Comparison of ENCODE assay signal across 18 mouse cellular contexts in genomic region chr1:168908684-168909175, GRCm38 (mm10).
DNase-seq lines count a peak whose midpoint lies in the region; ATAC-seq lines count a peak whose summit lies in the region.
"Had no signal": no experiment of that assay in that cellular context is flagged by ENCODE, and none has a peak within 500 bp of the region (broad histone marks: within the 10 kb centered on the region; RNA-seq: fewer than 3 reads in every experiment).

No protein-coding gene starts in this region.

- H3K9me3 ChIP-seq in hindbrain, embryonic 12.5 days (replicated peaks), result no peaks in the 10 kb centered on the region
- H3K9me3 ChIP-seq in neural tube, embryonic 14.5 days (ENCODE audit: control insufficient read depth, low read length), result no peaks in the 10 kb centered on the region
- H3K9me3 ChIP-seq: embryonic facial prominence, embryonic 13.5 days; lung, embryonic 15.5 days; stomach, embryonic 15.5 days had no signal

- H3K36me3 ChIP-seq in hindbrain, embryonic 12.5 days, result no peaks in the 10 kb centered on the region
- H3K36me3 ChIP-seq in neural tube, embryonic 14.5 days (ENCODE audit: control insufficient read depth, insufficient read depth, low read length), result no peaks in the 10 kb centered on the region
- H3K36me3 ChIP-seq: embryonic facial prominence, embryonic 13.5 days; lung, embryonic 15.5 days; stomach, embryonic 15.5 days had no signal

- no peak overlapping the region for H3K9ac ChIP-seq in hindbrain, embryonic 12.5 days
- H3K9ac ChIP-seq in neural tube, embryonic 14.5 days (replicated peaks; ENCODE audit: low read depth, low read length), result no peak overlapping the region
- H3K9ac ChIP-seq: embryonic facial prominence, embryonic 13.5 days; lung, embryonic 15.5 days; stomach, embryonic 15.5 days had no signal

- 0 out of 2 replicates have a peak, but pooled peaks cover 2% of the 10 kb centered on the region for H3K4me1 ChIP-seq in hindbrain, embryonic 12.5 days
- no peaks in the 10 kb centered on the region; the same call in 1 of the 2 replicates for H3K4me1 ChIP-seq in neural tube, embryonic 14.5 days (ENCODE audit: control insufficient read depth, insufficient read depth, low read length)
- H3K4me1 ChIP-seq: embryonic facial prominence, embryonic 13.5 days; lung, embryonic 15.5 days; stomach, embryonic 15.5 days had no signal

- WGBS in hindbrain, embryonic 12.5 days, result 43% methylated on average over 4 of the region's 4 CpGs
- 16% methylated on average over 4 of the region's 4 CpGs for WGBS in neural tube, embryonic 14.5 days

- H3K27ac ChIP-seq in hindbrain, embryonic 12.5 days, result no peak overlapping the region
- H3K27ac ChIP-seq in neural tube, embryonic 14.5 days (ENCODE audit: low read depth, low read length), result no peak overlapping the region
- H3K27ac ChIP-seq: embryonic facial prominence, embryonic 13.5 days; lung, embryonic 15.5 days; stomach, embryonic 15.5 days had no signal

- ATAC-seq in hindbrain, embryonic 12.5 days (ENCODE audit: low FRiP score), result peak; percentile 89
- peak; percentile 91 for ATAC-seq in neural tube, embryonic 14.5 days (ENCODE audit: low read depth)
- ATAC-seq in erythroid progenitor cell, adult 5-6 weeks (replicated peaks; ENCODE audit: low FRiP score, poor library complexity, severe bottlenecking), result no peak

- DNase-seq in brain, adult 2 months (ENCODE audit: low read depth, low spot score), result peak; percentile 6
- peak; percentile 52 for DNase-seq in brain, embryonic 18.5 days (ENCODE audit: low read depth, low spot score)
- DNase-seq in right cerebral cortex, postnatal 25 days, result no peak
- no peak for DNase-seq in layer of hippocampus, postnatal 36 days
- DNase-seq: adrenal gland, postnatal 25 days; cerebellum, postnatal 14 days; gastrocnemius, postnatal 25 days; kidney, adult 11 months; kidney, postnatal 36 days; liver; spleen, adult 18-20 months had no signal

- no peak overlapping the region for H3K4me2 ChIP-seq in hindbrain, embryonic 12.5 days (replicated peaks)
- H3K4me2 ChIP-seq in neural tube, embryonic 14.5 days (ENCODE audit: low read depth, low read length), result no peak overlapping the region
- H3K4me2 ChIP-seq: embryonic facial prominence, embryonic 13.5 days; heart, embryonic 11.5 days; lung, embryonic 15.5 days; stomach, embryonic 15.5 days had no signal

- H3K4me3 ChIP-seq in hindbrain, embryonic 12.5 days, result no peak overlapping the region
- no peak overlapping the region for H3K4me3 ChIP-seq in neural tube, embryonic 14.5 days (ENCODE audit: low read depth, low read length)
- H3K4me3 ChIP-seq: embryonic facial prominence, embryonic 13.5 days; lung, embryonic 15.5 days; stomach, embryonic 15.5 days had no signal

- H3K27me3 ChIP-seq in hindbrain, embryonic 12.5 days, result no peaks in the 10 kb centered on the region
- no peaks in the 10 kb centered on the region for H3K27me3 ChIP-seq in neural tube, embryonic 14.5 days (ENCODE audit: control insufficient read depth, insufficient read depth, low read length)
- H3K27me3 ChIP-seq: embryonic facial prominence, embryonic 13.5 days; lung, embryonic 15.5 days; stomach, embryonic 15.5 days had no signal

Comparison
In these comparisons a context has a peak if more than half of its experiments do, and no peak if none do; other contexts are left out.
1. DNase-seq: peak in brain, adult 2 months (single experiment) and brain, embryonic 18.5 days (single experiment); none in right cerebral cortex, postnatal 25 days (single experiment) and layer of hippocampus, postnatal 36 days (0 of 2).